Mouse (Mus musculus) ES-E14 (cell line): Measurements from ENCODE around the gene Pdia5. TPM values are rescaled to one million over a fixed set of nuclear protein-coding genes. Genes with fewer than 3 reads are reported as not detected.

Source experiments
- DNase-seq: peaks from one replicate; pipeline ENCODE4 v3.0.0-alpha.2; 2013; ENCODE audit warnings: low read depth, low spot score
- H3K27ac ChIP-seq: 2 replicates; pipeline ENCODE4 v1.5.1; 2012; ENCODE audit warnings: low read depth, mild to moderate bottlenecking, low read length, moderate library complexity, mixed read lengths; ENCODE audit not compliant: poor library complexity, insufficient read depth, severe bottlenecking
- H3K36me3 ChIP-seq: 2 replicates; pipeline ENCODE4 v1.6.1; 2012; ENCODE audit warnings: mild to moderate bottlenecking, low read length, moderate library complexity, mixed read lengths; ENCODE audit not compliant: control insufficient read depth, poor library complexity, insufficient read depth, severe bottlenecking
- H3K4me1 ChIP-seq, 2 experiments: fragments of 150-350 bp in 1 of 2; sonication (generic) in 1 of 2; 2 replicates each; pipeline ENCODE4 v1.6.1; 2012; ENCODE audit warnings: low read length in 2 of 2, mild to moderate bottlenecking in 1 of 2, mixed read lengths in 1 of 2; ENCODE audit not compliant: control insufficient read depth in 2 of 2, insufficient read depth in 2 of 2, poor library complexity in 1 of 2
- H3K4me3 ChIP-seq, 2 experiments: fragments of 150-350 bp in 1 of 2; sonication (generic) in 1 of 2; 2 replicates each; pipeline ENCODE4 v1.5.1; 2012; ENCODE audit warnings: low read length in 2 of 2, low read depth in 1 of 2, mild to moderate bottlenecking in 1 of 2, mixed read lengths in 1 of 2; ENCODE audit not compliant: insufficient read depth in 1 of 2, poor library complexity in 1 of 2, severe bottlenecking in 1 of 2
- H3K9ac ChIP-seq: 2 replicates; pipeline ENCODE4 v1.6.1; 2012; ENCODE audit warnings: low read depth, mild to moderate bottlenecking, low read length, mixed read lengths; ENCODE audit not compliant: poor library complexity, insufficient read depth, severe bottlenecking
- H3K9me3 ChIP-seq: fragments of 150-350 bp; sonication (generic); 2 replicates; pipeline ENCODE4 v1.6.1; 2012; ENCODE audit warnings: low read depth, mild to moderate bottlenecking, low read length; ENCODE audit not compliant: control insufficient read depth, insufficient read depth
- CHD2 ChIP-seq: IDR thresholded peaks from 2 replicates; pipeline ENCODE4 v1.6.1; 2014; ENCODE audit warnings: mild to moderate bottlenecking, low read depth, low read length, inconsistent platforms
- HCFC1 ChIP-seq: IDR thresholded peaks from 2 replicates; pipeline ENCODE4 v1.6.1; 2012; ENCODE audit warnings: low read length, inconsistent platforms, borderline replicate concordance; ENCODE audit not compliant: insufficient read depth
- MAFK ChIP-seq: IDR thresholded peaks from 2 replicates; pipeline ENCODE4 v1.6.1; 2014; ENCODE audit warnings: mild to moderate bottlenecking, low read depth, low read length, inconsistent platforms; ENCODE audit not compliant: insufficient read depth
- ZC3H11A ChIP-seq: IDR thresholded peaks from 2 replicates; pipeline ENCODE4 v1.6.1; 2012; ENCODE audit warnings: low read depth, mild to moderate bottlenecking, inconsistent platforms, low read length, borderline replicate concordance
- ZNF384 ChIP-seq: IDR thresholded peaks from 2 replicates; pipeline ENCODE4 v1.6.1; 2012; ENCODE audit warnings: low read depth, low read length, inconsistent platforms
- in situ Hi-C, 2 experiments: fragments of 600-800 bp; cut with MboI; formaldehyde crosslinking; loops; one replicate each; pipeline ENCODE4 v1.15.1; 2025; ENCODE audit warnings: low sequenced_read_pairs in 2 of 2, inconsistent platforms in 1 of 2; ENCODE audit not compliant: unreplicated experiment in 2 of 2
- total RNA-seq: library from RNA; depleted of rRNA; stranded (reverse); fragments of 300-350 nt; gene quantifications from 2 replicates; pipeline ENCODE4 v1.2.3, GENCODE M21; 2012

The Pdia5 gene
- total RNA-seq, 1 experiment, result 20.3 TPM

DNA sequence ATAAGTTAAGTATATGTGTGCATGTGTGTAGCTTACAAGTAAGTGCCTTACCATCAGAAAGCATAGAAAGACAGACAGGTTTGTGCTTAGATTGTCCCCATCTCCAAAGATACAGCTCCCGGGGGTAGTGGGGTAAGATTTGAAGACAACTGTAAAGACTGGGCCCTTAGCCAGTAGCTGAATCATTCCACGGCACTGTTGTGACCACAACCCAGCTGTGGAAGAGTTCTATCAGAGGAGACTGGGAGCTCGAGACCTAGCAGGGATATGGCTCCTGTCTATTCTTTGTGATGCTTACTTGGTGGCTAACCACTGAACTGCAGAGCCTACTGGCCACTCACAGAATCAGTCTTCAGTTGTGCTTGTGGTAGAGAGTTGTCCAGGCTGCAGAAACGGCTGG is 84.5 kb downstream of the Pdia5 start:
- in situ Hi-C loops, result no loop called here

DNA sequence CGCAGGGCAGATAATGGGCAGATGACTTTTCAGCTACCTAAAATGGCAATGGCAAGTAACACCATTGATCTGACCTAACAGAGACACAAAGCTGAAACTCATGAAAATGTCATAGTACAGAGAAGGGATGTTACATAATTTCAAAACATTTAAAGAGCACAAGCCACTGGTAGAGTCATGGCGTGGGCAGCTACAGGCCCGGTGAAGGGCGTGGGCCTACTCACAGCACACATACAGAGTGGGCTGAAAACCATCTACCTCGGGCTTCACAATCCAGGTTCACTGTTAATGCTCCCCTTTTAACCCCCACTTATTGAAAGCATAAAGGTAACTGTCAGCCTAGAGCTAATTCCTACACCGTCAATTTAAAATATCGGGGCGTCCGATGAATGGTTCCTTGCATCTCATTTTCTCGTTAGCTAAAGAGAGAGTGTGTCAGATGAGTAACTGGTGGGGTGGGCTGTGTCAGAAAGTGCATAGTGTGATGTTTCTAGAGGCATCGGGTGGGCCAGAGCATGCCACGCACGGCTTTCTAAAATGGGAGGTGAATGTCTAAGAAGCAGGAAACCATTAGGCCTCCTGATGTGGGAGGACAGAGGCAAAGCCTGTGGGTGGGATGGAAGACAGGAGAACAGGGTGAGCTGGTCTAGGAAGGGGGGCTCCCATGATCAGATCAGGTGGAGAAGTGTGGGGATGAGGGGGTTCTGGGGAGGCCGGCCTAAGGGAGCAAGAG is 85.2 kb downstream of the Pdia5 start:
- Histone ChIP-seq H3K9ac (no peak overlapping the region), H3K36me3 (peaks cover 11% of the 10 kb centered on the region), H3K27ac (no peak overlapping the region), H3K4me1 (peaks cover 0 to 7% of the 10 kb centered on the region in 2 experiments; a peak in 2 of 4 replicates), H3K4me3 (no peak overlapping the region), H3K9me3 (no peaks in the 10 kb centered on the region)
- in situ Hi-C loops, result no loop called here
- no peak for DNase-seq
- TF ChIP-seq MAFK, result no peak
- TF ChIP-seq ZNF384, result no peak
- no peak for TF ChIP-seq CHD2
- no peak for TF ChIP-seq ZC3H11A
- TF ChIP-seq HCFC1, result no peak

More for the DNA sequence above, 84.5 kb downstream of the Pdia5 start:
- DNase-seq, result no peak
- no peak overlapping the region for H3K27ac ChIP-seq
- TF ChIP-seq ZC3H11A (no peak), ZNF384 (no peak), HCFC1 (no peak), MAFK (no peak), CHD2 (no peak)
- peaks cover 17% of the 10 kb centered on the region for H3K36me3 ChIP-seq
- H3K9me3 ChIP-seq, result no peaks in the 10 kb centered on the region
- peaks cover 0 to 7% of the 10 kb centered on the region in 2 experiments; a peak in 2 of 4 replicates for H3K4me1 ChIP-seq
- no peak overlapping the region for H3K9ac ChIP-seq
- H3K4me3 ChIP-seq, result no peak overlapping the region

DNA sequence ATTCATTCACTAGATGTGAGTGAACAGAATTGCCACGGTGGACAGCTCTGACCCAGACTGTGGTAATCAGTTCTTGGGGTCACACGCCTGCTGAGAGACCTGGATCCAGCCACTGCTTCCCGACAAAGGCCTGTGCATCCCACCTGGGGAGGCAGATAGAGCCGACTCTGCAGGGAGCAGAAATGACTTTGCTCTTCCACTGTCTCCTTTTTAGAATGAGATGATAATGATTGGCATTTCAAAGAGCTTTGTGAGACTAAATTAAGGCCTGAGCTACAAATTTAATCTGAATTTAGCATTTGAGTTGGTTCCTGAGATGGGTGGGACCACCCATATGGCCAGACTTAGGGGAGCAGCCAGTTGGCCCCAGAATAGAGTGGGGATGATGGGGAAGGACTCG is 85.8 kb downstream of the Pdia5 start:
- no peak for TF ChIP-seq MAFK
- no peak for TF ChIP-seq ZC3H11A
- no peak for TF ChIP-seq HCFC1
- no peak for TF ChIP-seq CHD2
- no peak for TF ChIP-seq ZNF384
- DNase-seq, result no peak
- Histone ChIP-seq H3K9me3 (no peaks in the 10 kb centered on the region), H3K27ac (no peak overlapping the region), H3K36me3 (peaks cover 10% of the 10 kb centered on the region), H3K4me3 (no peak overlapping the region), H3K9ac (no peak overlapping the region), H3K4me1 (peaks cover 0 to 7% of the 10 kb centered on the region in 2 experiments; a peak in 2 of 4 replicates)
- in situ Hi-C loops, result no loop called here

DNA sequence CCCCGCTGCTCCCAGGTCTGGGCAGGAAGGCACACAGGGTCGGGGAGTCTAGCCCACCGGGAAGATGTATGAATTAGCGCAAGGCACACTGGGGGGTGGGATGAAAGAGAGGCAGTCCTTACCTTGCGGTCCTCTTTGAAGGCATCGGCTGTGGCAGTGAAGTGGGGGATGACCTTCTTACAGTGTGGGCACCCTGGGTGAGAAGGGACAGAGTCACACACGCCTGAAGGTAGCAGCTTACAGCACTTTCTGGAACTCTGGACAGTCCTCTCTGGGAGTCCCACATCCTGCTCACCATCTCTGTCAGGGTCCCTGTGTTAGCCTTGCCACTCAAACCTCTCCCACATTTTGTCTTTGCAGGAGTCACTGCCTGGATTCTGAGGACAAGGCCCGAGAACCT is 86.8 kb downstream of the Pdia5 start:
- Histone ChIP-seq H3K9me3 (no peaks in the 10 kb centered on the region), H3K9ac (no peak overlapping the region), H3K36me3 (peaks cover 10% of the 10 kb centered on the region), H3K27ac (no peak overlapping the region), H3K4me3 (no peak overlapping the region), H3K4me1 (peaks cover 0 to 7% of the 10 kb centered on the region in 2 experiments; a peak in 2 of 4 replicates)
- DNase-seq, result no peak
- in situ Hi-C loops, result no loop called here
- TF ChIP-seq CHD2 (no peak), MAFK (no peak), ZNF384 (no peak), HCFC1 (no peak), ZC3H11A (no peak)

DNA sequence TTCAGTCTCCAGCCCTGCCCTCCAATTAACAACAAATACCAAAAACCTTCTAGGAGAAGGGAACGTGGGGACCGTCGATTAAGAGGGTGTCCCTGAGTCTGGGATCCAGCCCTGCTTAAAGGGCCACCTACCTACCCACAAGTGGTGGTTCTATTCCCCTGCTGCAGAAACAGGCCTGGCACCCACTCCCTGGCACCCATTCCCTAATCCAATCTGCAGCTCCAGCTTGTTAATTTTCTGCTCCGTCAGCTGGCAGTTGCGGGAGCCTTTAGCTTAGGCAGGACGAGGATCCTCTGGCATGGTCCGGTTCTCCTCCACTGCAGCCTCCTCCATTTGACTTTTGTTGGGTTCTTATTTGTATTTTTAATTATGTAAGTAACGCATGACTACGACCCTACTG is 87.3 kb downstream of the Pdia5 start:
- H3K36me3 ChIP-seq, result peaks cover 8% of the 10 kb centered on the region
- no peak overlapping the region for H3K9ac ChIP-seq
- H3K9me3 ChIP-seq, result no peaks in the 10 kb centered on the region
- peaks cover 0 to 7% of the 10 kb centered on the region in 2 experiments; a peak in 2 of 4 replicates for H3K4me1 ChIP-seq
- no peak for DNase-seq
- H3K4me3 ChIP-seq, result no peak overlapping the region
- in situ Hi-C loops, result no loop called here
- H3K27ac ChIP-seq, result no peak overlapping the region
- TF ChIP-seq ZNF384 (no peak), CHD2 (no peak), MAFK (no peak), HCFC1 (no peak), ZC3H11A (no peak)
